13 mouse cellular contexts compared by ENCODE assay signal in genomic region chr9:64312128-64312527, GRCm38 (mm10). TPM values are rescaled to one million over a fixed set of nuclear protein-coding genes. Genes with fewer than 3 reads are reported as not detected.
DNase-seq lines count a peak whose midpoint lies in the region; TF ChIP-seq lines count a peak whose summit lies in the region.
"Had no signal": no experiment of that assay in that cellular context is flagged by ENCODE, and none has a peak within 500 bp of the region (broad histone marks: within the 10 kb centered on the region; RNA-seq: fewer than 3 reads in every experiment).

No protein-coding gene starts in this region.

- DNase-seq in cerebellum, adult 2 months = no peak
- DNase-seq in cerebellum, adult 9-11 months = no peak
- DNase-seq in left cerebral cortex, adult 2 months (ENCODE audit: extremely low spot score in 1 of 2, low spot score in 2 of 2) = no peak
- DNase-seq in left cerebral cortex, postnatal 25 days (ENCODE audit: low spot score in 2 of 2) = no peak
- DNase-seq in A20 (ENCODE audit: low read depth, low spot score) = peak; percentile 38
- DNase-seq in brain, adult 2 months (ENCODE audit: low read depth, low spot score) = peak; percentile 19
- no peak for DNase-seq in right cerebral cortex, postnatal 10 days (ENCODE audit: low spot score in 2 of 2)
- DNase-seq in heart, adult 9 months (ENCODE audit: low spot score in 2 of 2) = no peak
- DNase-seq: layer of hippocampus, adult 9-11 months; lung, postnatal 36 days had no signal

- 32% methylated on average over 1 of the region's 1 CpGs for WGBS in cerebellum, adult 2 months

- no peak overlapping the region for H3K4me3 ChIP-seq in cerebellum, adult 2 months (replicated peaks; ENCODE audit: insufficient read depth, low read depth, low read length)
- no peak overlapping the region for H3K4me3 ChIP-seq in left cerebral cortex, adult 2 months
- H3K4me3 ChIP-seq: heart, embryonic 12.5 days; hindbrain, embryonic 13.5 days; limb, embryonic 10.5 days had no signal

- peak; percentile 15; the same call in 1 of the 2 replicates for TF ChIP-seq CTCF in cerebellum, adult 2 months (IDR thresholded peaks at IDR 0.05; ENCODE audit: borderline replicate concordance, insufficient read depth, low read depth, low read length)
- TF ChIP-seq CTCF in left cerebral cortex, adult 2 months (IDR thresholded peaks at IDR 0.05) = peak; percentile 21

- H3K27me3 ChIP-seq in cerebellum, adult 2 months (ENCODE audit: control insufficient read depth, insufficient read depth, low read length) = no peaks in the 10 kb centered on the region
- H3K27me3 ChIP-seq: heart, embryonic 12.5 days; hindbrain, embryonic 13.5 days had no signal

- intact Hi-C loops in left cerebral cortex, adult 2 months (cut with DNase I) = no loop called here
- intact Hi-C loops in left cerebral cortex, postnatal 25 days (cut with DNase I) = no loop called here

- H3K27ac ChIP-seq in cerebellum, adult 2 months (ENCODE audit: insufficient read depth, low read length) = no peak overlapping the region
- no peak overlapping the region for H3K27ac ChIP-seq in left cerebral cortex, adult 2 months
- H3K27ac ChIP-seq: hindbrain, embryonic 13.5 days; limb, embryonic 10.5 days had no signal

- TF ChIP-seq POLR2A in cerebellum, adult 2 months (IDR thresholded peaks at IDR 0.05; ENCODE audit: borderline replicate concordance, insufficient read depth, low read length) = no peak

- H3K4me1 ChIP-seq in cerebellum, adult 2 months (ENCODE audit: control insufficient read depth, insufficient read depth, low read length) = no peaks in the 10 kb centered on the region
- H3K4me1 ChIP-seq: heart, embryonic 12.5 days; hindbrain, embryonic 13.5 days had no signal

RNA-seq across cellular contexts. Expression of gene Dis3l, which starts 29.0 kb away (rescaled TPM):
- 41.7 and 43.0 TPM in 2 replicates for polyA plus RNA-seq in cerebellum, adult 2 months (2012; rRNA removed)
- total RNA-seq in left cerebral cortex, adult 2 months (2021) = 10 to 100 TPM; 24.3 to 29.6 TPM
- 10 to 100 TPM; 27.7 to 31.1 TPM for total RNA-seq in left cerebral cortex, postnatal 25 days (2021)

RNA-seq across cellular contexts. Expression of gene Tipin, which starts 30.7 kb away (rescaled TPM):
- 40.8 and 44.6 TPM in 2 replicates for polyA plus RNA-seq in cerebellum, adult 2 months (2012; rRNA removed)
- total RNA-seq in left cerebral cortex, adult 2 months (2021) = 10 to 100 TPM; 12.9 to 20.2 TPM
- 10 to 100 TPM; 14.9 to 16.7 TPM for total RNA-seq in left cerebral cortex, postnatal 25 days (2021)

RNA-seq across cellular contexts. Expression of gene Map2k1, which starts 58.7 kb away (rescaled TPM):
- polyA plus RNA-seq in cerebellum, adult 2 months (2012; rRNA removed) = 109 and 119 TPM in 2 replicates
- 100 to 1,000 TPM; 286 to 295 TPM for total RNA-seq in left cerebral cortex, adult 2 months (2021)
- total RNA-seq in left cerebral cortex, postnatal 25 days (2021) = 100 to 1,000 TPM; 286 to 290 TPM

Comparison
In these comparisons a context has a peak if more than half of its experiments do, and no peak if none do; other contexts are left out.
1. DNase-seq: peak in A20 (single experiment) and brain, adult 2 months (single experiment); none in cerebellum, adult 2 months (0 of 2), cerebellum, adult 9-11 months (single experiment), left cerebral cortex, adult 2 months (0 of 2), left cerebral cortex, postnatal 25 days (0 of 2), right cerebral cortex, postnatal 10 days (0 of 2) and heart, adult 9 months (0 of 2).